Mouse (Mus musculus) common myeloid progenitor, adult 5-6 weeks (primary cell): Measurements from ENCODE around the gene Myo1d. TPM values are rescaled to one million over a fixed set of nuclear protein-coding genes. Genes with fewer than 3 reads are reported as not detected.

ENCODE experiments used
- ATAC-seq: replicated peaks from 2 replicates; pipeline ENCODE4 v1.8.0; 2016; ENCODE audit warnings: low read depth, mild to moderate bottlenecking, moderate TSS enrichment, inconsistent platforms; ENCODE audit not compliant: poor library complexity, severe bottlenecking
- total RNA-seq: library from RNA; stranded (forward); fragments of 200-1000, 187-1606 nt; gene quantifications from 2 replicates; pipeline ENCODE4 v1.2.3, GENCODE M21; 2017

Gene Myo1d
- total RNA-seq, 1 experiment from 2014 or later, result 7.0 TPM

GRCm38 (mm10) chr11:80513796-80514195, 266.0 kb downstream of the Myo1d start:
- ATAC-seq, result no peak

- no peak for ATAC-seq
Measured at GRCm38 (mm10) chr11:80512313-80513056, 267.3 kb downstream of the Myo1d start.

GRCm38 (mm10) chr11:80510124-80510523, 269.7 kb downstream of the Myo1d start:
- ATAC-seq, result no peak

- ATAC-seq, result no peak
Measured at GRCm38 (mm10) chr11:80509176-80509506, 270.7 kb downstream of the Myo1d start.

- peak; percentile 71 for ATAC-seq
Measured at GRCm38 (mm10) chr11:80508361-80509175, 271.3 kb downstream of the Myo1d start.

- no peak for ATAC-seq
Measured at GRCm38 (mm10) chr11:80507791-80508190, 272.0 kb downstream of the Myo1d start.

- ATAC-seq, result no peak
Measured at GRCm38 (mm10) chr11:80506483-80506882, 273.3 kb downstream of the Myo1d start.

GRCm38 (mm10) chr11:80505581-80505980, 274.2 kb downstream of the Myo1d start:
- ATAC-seq, result no peak

GRCm38 (mm10) chr11:80504519-80505385, 275.1 kb downstream of the Myo1d start:
- peak; percentile 15; the same call in 1 of the 2 replicates for ATAC-seq

- ATAC-seq, result no peak
Measured at GRCm38 (mm10) chr11:80503726-80504452, 275.9 kb downstream of the Myo1d start.

GRCm38 (mm10) chr11:80503281-80503680, 276.5 kb downstream of the Myo1d start:
- no peak for ATAC-seq

- ATAC-seq, result no peak
Measured at GRCm38 (mm10) chr11:80499550-80499952, 280.3 kb downstream of the Myo1d start.

- no peak for ATAC-seq
Measured at GRCm38 (mm10) chr11:80498328-80499070, 281.3 kb downstream of the Myo1d start.

- ATAC-seq, result no peak
Measured at GRCm38 (mm10) chr11:80497225-80497919, 282.5 kb downstream of the Myo1d start.

- ATAC-seq, result no peak
Measured at GRCm38 (mm10) chr11:80496640-80497039, 283.2 kb downstream of the Myo1d start.

GRCm38 (mm10) chr11:80495972-80496371, 283.9 kb downstream of the Myo1d start:
- no peak for ATAC-seq

GRCm38 (mm10) chr11:80494852-80495251, 285.0 kb downstream of the Myo1d start:
- ATAC-seq, result no peak

GRCm38 (mm10) chr11:80493186-80493585, 286.6 kb downstream of the Myo1d start:
- ATAC-seq, result no peak

GRCm38 (mm10) chr11:80490831-80491230, 289.0 kb downstream of the Myo1d start:
- ATAC-seq, result no peak
